Mouse (Mus musculus): ENCODE data around the gene Lpar2.

Lpar2 gene

DNA sequence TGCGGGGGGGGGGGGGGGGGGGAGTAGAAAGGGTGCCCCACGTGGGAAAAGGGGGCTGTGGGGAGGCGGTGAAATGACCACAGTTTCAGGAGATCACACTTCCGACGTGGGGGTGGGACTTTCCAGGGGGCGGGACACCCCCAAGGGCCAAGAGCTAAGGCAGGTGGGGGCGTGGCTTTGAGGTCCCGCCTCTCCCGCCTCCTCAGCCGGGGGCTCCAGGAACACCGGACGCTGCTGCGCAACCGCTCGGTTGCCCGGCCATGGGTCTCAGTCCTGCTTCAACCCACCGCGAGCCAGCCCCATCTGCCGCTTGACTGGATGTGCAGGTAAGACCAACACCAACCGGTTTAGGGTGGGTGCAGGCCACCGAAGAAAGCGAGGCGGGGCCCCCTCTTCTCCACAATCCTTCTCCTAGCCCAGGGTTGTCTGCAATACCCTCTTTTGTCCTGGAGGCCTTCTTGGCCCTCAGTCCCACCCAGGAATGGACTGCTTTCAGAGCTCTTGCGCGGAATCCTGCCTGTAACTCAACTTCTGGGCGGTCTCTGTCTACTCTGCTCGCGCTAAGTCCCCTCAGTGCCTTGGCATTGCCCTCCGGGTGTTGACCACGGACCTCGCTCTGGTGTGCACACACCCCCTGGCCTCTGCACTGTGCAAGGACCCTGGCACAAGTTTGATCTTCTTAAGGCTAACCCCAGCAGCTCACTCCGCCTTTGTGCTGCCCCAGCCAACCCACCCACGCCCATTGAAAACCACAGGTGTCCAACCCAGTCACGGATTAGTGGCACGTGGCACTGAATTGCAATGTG lies at the start of gene Lpar2:
TSS of gene Lpar2 (plus strand) at position 44 of the 806 bp plus-strand sequence.
- peak; percentile 35 for DNase-seq

DNA sequence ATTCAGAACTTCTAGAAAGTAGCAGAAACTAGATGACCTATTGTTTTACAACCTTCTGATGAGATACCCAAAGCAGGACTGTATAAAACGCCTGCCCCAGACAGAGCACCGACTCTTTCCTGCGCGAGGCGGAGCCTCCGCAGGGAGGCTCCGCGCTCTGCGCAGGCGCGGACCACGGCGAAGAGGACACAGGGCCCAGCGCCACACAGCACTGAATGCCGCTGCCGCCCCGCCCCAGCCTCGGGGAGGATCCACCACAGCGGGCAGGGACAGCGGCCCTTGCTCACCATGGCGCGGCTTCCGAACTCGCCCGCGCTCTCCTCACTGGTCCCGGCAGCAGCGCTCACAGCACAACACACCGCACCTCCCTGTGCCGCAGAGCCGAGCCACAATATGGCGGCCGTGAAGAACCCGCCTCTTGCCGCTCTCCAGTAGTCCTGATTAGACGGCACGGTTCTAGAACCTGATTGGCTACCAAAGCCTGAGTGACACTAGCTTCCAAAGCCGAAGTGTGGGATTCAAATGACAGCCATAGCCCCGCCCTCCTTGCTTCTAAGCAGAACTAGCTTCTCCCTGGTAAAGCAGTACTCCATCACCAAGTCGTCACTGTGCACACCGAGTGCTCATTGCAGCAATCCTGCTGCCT lies 47.6 kb upstream of the Lpar2 start, which contains the start of gene Gm20422:
TSS of gene Gm20422 (minus strand) at position 384 of the 646 bp plus-strand sequence.
- DNase-seq: peak; percentile 89

DNA sequence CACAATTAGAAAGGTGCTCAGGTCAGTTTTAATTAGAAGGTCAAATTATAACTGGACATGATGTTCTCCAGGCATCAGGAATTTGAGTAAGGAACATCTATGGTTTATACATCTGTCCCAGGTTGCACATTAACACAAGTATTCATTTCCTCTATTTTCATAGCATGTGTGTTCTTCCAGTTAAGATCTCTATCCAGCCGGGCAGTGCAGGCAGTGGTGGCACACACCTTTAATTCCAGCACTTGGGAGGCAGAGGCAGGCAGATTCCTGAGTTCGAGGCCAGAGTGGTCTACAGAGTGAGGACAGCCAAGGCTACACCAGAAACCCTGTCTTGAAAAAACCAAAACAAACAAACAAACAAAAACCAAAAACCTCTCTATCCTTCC lies 47.1 kb upstream of the Lpar2 start:
- no peak for DNase-seq

DNA sequence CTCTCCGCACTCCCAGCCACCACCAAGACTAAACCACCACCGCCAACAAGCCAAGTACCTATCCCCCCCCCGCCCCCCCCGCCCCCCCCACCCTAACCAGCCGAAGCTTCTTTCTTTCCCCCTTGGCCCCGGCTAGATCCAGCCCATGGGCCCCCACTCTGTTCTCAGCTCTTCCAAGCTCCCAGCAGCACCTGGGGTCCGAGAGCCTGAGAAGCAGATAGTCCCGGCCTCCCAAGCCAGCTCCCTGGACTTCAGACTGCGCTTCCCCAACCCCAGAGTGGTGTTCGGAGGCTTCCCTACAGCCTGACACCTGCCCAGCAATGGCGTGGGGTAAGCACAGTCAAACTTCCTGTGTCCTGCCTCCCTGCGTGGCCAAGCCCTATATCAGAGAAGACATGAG lies 45.1 kb upstream of the Lpar2 start:
- DNase-seq: no peak

DNA sequence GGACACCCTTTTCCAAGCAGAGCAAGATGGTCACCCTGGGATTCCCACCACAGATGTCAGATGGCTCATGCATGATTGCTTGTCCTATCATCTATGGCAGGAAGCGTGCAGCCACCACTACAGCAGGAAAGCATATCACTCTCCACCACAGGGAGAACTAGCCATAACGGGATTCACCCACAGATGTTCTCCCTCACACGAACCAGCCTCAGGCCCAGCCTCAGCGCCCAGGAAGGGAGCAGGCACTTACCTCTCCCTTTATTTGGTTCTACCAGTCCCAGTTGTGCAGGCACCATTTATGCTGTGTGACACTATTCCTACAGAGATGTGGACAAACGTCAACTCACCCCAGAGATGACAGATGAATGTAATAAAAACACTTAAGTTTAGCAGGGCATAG lies 33.1 kb upstream of the Lpar2 start:
- DNase-seq: no peak

DNA sequence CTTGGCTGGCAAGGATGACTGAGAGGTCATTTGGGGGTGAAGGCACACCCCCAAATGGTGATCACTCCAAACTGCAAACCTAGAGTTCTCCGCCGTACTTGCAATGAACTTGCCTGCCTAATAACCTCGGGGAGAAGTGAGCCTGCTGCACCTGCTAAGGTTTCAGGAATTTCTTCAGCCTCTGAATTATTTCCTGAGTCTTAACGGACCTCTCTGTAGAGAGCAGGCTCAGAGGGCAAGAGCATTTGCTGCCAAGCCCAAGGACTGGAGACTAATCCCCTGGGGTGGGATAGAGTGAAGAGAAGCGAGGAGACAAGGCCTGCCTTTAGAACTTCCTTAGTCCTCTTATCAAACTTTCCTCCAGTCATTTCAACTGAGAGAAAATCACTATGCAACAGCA lies 32.5 kb upstream of the Lpar2 start:
- no peak for DNase-seq

DNA sequence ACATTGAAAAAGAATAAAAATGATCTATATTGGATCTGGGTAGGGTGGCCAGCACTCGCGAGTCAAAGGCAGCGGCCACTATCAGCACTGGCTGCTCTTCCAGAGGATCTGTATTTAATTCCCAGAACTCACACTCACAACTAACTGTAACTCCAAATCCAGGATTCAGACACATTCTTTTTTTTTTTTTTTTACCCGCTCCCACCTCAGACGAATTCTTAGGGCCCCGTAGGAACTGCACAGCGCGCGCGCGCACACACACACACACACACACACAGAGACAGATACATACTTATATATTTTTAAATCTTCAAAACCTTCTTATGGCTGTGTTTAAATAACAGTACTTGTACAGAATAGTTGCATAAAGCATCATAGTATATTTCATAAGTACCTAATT lies 31.9 kb upstream of the Lpar2 start:
- DNase-seq: no peak

DNA sequence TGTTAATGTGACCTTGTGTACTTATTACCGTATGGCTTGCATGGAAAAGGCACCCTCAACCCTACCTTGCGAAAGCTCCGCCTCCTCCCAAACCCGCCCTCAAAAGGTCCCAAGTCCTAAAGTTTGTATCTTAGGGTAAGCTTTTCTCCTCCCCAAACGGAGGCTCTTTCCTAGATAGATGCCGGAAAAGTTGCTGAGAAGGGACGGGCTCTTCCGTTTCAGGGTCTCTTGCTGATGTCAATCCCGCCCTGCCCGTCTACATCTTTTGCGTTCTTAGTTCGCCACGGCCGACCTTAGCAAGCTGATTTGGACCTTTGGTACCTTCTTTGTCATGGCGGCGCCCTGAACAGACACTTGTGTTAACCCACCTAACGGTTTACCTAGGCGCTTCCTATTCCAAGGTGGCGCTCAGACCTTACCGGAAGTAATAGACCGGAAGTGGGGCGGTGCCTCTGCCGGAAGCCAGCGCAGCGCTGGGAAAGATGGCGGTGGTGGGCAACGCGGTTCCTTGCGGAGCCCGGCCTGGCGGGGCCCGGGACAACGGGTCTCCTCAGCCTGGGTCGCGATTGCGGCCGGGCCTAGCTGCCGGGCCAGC lies 31.4 kb upstream of the Lpar2 start, which contains the start of the genes Atp13a1 and Zfp866:
TSS of gene Atp13a1 (plus strand) at position 391 of the 595 bp plus-strand sequence.
TSS of gene Zfp866 (minus strand) at position 406 of the 595 bp plus-strand sequence.
- peak; percentile 89 for DNase-seq

DNA sequence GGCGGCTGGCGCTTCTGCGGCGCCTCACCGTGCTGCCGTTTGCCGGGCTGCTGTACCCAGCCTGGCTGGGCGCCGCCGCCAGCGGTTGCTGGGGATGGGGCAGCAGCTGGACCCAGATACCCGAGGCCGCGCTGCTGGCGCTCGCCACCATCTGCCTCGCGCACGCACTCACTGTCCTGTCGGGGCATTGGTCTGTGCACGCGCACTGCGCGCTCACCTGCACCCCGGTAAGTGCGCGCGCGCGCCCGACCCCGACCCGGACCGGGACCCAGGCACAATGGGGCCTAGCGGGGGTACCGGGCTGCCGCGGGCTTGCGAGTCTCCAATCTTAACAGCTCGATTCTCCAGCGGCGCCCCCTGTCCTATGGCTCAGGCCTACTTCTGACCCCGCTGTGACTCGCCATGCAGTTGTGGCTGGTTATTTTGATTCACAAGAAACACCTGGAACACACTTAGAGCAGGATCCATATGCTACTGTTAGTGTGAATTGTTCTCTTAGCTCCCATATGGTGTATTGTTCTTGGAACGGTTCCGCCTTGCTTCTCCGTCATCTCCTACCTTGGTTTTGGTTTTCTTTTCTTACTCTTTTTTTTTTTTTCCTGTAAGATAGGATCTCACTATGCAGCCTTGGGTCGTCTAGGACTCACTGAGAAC lies 30.7 kb upstream of the Lpar2 start:
- DNase-seq: no peak

DNA sequence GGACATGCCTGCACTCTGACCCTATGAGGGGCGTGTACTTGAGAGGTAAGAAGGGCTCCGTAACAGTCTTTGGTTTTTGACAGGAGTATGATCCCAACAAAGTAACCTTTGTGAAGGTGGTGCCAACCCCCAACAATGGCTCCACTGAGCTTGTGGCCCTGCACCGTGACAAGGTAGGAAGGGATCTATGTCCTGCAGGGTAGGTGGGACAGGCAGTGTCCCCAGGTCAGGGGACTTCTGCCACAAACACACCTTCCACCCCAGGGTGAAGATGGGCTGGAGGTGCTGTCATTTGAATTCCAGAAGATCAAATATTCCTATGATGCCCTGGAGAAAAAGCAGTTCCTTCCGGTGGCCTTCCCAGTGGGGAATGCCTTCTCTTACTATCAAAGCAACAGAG lies 28.6 kb upstream of the Lpar2 start:
- peak; percentile 1 for DNase-seq

DNA sequence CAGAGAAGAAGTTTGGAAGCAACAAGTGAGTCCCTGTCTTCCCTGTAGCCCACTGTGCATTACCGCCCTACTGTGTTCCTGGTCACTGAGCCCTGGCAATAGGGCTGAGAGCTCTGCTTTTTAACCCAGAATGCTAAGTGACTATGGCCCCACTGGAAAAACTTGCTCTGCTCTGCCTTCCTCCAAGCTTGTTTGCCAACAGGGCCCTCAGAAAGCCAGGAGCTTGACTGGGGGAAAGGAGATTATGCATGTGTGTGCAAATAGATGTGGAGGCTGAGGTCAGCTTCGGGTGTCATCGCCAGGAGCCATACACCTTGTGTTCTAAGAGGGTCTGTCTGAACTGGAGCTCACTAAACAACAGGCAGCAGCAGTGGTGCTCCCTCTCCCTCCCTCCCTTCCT lies 28.1 kb upstream of the Lpar2 start:
- peak; percentile 1 for DNase-seq

DNA sequence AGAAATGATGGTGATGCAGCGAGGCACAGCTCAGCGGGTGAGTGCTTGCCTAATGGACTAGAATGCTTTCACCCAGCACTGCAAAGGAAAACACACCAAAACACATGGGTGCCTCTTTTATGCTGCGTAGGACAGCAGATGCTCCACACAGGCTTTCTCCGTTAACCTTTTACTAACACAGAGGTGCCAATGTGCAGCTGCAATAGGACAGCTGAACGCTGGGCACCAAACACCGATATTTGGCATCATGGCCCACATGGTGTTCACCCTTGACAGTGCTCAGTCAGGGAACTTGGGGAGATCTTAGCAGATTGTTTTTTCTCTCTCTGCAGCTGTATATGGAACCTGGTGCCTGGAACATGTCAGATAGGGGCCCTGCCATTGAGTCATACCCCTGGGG lies 27.3 kb upstream of the Lpar2 start:
- no peak for DNase-seq

DNA sequence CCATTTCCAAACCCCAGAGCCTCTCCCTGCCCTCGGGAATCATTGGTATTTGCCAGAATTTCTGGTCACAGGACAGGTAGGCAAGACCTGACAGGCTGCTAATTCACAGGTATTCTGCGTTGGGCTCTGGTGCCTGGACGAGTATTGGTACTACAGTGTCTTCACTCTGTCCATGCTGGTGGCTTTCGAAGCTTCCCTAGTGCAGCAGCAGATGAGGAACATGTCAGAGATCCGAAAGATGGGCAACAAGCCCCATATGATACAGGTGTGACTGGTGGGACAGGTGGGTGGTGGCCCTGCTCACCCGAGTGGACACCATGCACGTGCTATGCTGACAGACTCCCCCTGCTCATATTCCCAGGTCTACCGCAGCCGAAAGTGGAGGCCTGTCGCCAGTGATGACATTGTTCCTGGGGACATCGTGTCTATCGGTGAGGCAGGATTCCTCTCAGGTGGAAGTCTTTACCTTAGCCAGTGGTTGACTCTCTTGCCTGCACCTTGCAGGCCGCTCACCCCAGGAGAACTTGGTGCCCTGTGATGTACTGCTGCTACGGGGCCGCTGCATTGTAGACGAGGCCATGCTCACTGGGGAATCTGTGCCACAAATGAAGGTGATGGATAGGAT lies 25.4 kb upstream of the Lpar2 start:
- no peak for DNase-seq

DNA sequence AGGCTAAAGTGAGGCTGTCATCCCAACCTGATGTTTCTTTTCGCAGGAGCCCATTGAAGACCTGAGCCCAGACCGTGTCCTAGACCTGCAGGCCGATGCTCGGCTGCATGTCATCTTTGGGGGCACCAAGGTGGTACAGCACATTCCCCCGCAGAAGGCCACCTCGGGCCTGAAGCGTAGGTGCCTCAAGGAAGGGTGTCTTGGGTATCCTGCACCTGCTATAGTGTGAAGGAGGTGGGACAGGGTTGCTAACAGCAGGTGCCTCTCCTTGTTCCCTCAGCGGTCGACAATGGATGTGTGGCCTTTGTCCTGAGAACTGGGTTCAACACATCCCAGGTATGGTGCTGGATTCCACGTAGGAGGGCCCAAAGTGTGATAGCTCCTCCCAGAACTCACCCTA lies 24.6 kb upstream of the Lpar2 start:
- DNase-seq: no peak

DNA sequence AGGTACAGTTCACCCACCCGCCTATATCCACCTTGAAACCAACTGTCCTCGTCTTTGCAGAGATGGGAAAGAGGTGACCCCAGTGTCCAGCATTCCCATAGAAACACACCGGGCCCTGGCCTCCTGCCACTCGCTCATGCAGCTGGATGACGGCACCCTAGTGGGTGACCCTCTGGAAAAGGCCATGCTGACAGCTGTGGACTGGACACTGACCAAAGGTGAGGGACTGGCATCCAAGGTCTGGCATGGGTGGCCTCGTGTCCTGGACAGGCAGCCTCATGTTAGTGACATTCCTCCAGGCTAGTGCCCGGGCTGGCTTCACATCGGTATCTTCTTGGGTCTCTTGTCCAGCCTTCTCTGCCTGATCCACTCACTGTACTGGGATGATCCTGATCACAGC lies 23.0 kb upstream of the Lpar2 start:
- DNase-seq: no peak

DNA sequence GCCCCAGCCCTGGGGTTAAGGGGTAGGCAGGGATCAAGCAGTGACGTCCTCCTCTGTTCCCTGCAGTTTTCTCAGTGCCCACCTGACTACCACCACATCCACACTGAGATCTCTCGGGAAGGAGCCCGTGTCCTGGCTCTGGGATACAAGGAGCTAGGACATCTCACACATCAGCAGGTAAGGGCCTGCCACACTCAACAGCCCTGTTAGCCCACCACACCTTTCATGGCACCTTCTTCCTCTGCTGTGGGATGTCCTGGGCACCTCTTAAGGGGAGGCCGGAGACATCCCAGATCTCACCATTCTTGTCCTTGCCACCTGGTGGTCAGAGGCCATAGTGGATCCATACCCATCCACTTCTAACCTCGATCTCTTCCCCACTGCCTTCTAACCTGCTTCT lies 22.3 kb upstream of the Lpar2 start:
- peak; percentile 1 for DNase-seq

DNA sequence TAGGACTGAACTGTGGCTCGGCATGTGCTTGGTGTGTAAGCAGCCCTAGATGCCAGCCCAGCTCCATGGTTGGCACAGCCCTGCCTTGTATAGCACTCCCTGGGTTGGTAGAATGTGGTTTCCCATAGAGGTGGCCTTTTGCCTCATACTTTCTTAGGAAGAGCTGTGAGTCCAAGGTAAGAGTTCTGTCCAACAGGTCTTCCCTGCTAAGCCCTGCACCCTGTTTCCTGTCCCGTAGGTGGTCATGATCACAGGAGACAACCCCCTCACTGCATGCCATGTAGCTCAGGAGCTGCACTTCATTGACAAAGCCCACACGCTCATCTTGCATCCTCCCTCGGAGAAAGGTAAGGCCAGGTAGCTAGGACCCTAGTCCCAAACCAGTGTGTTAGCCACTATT lies 20.4 kb upstream of the Lpar2 start:
- peak; percentile 1 for DNase-seq

DNA sequence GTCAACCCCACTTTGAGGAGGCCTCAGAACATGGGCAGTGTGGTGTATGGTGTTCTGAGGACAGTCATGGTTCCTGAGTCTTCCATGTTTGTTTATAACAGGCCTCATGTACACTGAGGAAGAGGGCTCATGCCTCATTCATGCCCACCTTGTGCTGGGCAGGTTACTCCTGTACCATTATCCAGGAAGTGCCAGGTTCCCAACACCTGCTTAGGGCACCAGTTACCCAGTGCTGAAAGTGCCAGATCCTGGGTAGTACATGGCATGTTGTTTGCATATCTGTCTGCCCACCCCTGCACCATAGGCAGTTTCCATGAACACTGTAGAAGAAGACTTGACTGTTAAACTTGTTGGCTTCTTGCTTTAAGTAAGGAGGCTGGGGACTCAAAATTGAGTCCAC lies 20.0 kb upstream of the Lpar2 start:
- peak; percentile 1 for DNase-seq

DNA sequence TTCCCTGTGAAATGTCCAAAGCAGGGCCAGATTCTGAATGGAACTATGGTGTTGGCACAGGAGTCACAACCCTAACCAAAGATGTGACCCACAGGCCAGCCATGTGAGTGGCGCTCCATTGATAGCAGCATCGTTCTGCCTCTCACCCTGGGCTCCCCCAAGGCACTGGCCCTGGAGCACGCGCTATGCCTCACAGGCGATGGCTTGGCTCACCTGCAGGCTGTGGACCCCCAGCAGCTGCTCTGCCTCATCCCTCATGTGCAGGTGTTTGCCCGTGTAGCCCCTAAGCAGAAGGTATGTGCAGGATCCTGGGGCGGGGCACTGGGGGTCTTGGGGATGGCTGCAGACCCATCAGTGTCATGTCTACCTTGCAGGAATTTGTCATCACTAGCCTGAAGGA lies 18.9 kb upstream of the Lpar2 start:
- peak; percentile 2 for DNase-seq

DNA sequence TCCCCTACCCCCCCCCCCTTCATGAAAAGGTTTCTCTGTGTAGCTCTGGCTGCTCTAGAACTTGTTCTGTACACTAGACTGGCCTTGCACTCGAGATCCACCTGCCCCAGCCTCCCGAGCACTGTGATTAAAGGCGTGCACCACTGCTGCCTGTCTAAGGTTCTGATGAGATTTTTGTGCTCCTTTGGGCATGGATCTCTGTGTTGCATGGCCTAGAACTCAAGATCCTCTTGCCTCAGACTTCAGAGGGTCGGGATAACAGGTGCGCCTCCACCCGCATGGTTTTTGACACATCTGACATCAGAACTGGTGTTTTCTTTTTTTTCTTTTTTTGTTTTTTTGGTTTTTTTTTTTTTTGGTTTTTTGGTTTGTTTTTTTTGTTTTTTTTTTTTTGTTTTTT lies 17.7 kb upstream of the Lpar2 start:
- DNase-seq: peak; percentile 1

DNA sequence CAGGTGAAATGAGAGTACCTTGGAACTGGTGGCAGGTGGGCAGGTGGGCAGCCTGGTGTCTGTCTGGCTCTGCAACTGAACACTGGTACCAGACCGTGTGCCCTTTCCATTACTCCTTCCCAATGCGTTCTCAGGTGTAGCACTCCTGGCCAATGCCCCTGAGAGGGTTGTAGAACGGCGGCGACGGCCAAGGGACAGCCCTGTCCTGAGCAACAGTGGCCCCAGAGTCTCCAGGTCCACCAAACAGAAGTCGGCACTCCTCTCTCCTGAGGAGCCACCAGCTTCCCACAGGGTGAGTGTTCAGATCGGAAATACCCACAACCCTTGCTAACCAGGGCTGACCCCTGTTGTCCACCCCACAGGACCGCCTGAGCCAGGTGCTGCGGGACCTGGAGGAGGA lies 17.1 kb upstream of the Lpar2 start:
- DNase-seq: no peak

DNA sequence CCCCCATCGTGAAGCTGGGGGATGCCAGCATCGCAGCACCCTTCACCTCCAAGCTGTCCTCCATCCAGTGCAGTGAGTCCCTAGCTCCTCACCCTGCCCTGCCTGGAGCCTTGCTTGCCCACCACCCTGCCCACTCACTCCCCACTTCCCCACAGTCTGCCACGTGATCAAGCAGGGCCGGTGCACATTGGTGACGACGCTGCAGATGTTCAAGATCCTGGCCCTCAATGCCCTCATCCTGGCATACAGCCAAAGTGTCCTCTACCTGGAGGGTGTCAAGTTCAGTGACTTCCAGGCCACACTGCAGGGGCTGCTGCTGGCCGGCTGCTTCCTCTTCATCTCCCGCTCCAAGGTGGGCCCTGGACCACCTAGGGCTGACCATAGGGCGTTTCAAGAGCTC lies 16.7 kb upstream of the Lpar2 start:
- no peak for DNase-seq

DNA sequence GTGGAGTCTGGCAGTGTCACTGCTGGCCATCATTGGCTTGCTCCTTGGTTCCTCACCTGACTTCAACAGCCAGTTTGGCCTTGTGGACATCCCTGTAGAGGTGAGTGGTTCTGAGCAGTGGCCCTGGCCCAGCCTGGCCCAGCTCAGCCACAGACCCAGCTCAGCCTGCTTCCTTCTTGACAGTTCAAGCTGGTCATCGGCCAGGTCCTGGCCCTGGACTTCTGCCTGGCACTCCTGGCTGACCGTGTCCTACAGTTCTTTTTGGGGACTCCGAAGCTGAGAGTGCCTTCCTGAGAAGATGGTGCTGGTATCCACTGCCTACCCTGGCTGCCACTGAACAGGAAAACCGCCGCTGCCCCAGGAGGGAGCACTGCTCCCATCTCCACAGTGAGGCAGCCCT lies 15.0 kb upstream of the Lpar2 start:
- DNase-seq: no peak

All from right cerebral cortex, postnatal 25 days (tissue).